Mouse (Mus musculus): ENCODE results near the gene Ralb. TPM values are rescaled to one million over a fixed set of nuclear protein-coding genes. Genes with fewer than 3 reads are reported as not detected.

Ralb gene
- polyA plus RNA-seq, 1 experiment from 2014 or later = 154 TPM

DNA sequence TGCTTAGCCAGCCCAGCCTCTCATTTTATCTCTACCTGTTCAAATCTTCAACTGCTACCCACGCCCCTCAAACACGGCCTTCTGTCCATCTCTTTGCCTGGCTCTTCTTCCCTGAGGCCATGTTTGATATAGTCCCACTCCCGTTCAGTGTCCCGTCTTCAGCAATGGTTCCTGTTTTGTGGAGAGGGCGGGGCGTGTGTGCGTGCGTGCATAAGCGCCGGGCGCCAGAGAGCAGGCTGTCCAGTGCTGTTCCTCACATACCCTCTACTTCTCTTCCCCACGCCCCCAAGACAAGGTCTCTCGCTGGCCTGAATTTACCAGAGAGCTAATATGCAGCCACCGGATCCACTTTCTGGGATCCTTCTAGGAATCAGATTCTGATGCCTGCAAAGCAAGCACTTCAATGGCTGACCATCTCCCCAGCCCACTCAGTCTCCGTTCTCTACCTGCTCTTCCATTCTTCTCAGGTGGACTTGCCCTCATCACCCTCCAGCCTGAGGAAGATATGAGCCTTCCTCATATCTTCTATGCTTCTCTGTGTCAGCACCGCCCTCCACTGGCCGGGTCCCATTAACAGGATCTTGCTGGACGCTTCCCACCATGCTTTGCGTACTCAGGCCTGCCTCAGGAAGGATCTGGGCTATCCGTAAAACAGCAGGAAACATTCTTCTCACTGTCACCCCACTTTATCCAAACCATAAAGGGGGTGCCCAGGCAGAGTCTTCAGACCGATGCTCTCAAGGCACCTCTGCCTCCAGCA is 60.8 kb downstream of the Ralb start:
- Histone ChIP-seq H3K4me1 (peaks cover 12% of the 10 kb centered on the region), H3K9me3 (no peaks in the 10 kb centered on the region), H3K27ac (replicated peaks) (no peak overlapping the region), H3K27me3 (replicated peaks) (no peaks in the 10 kb centered on the region; the same call in 1 of the 2 replicates), H3K9ac (no peak overlapping the region), H3K4me2 (no peak overlapping the region), H3K36me3 (no peaks in the 10 kb centered on the region), H3K4me3 (no peak overlapping the region)
- no peak for ATAC-seq (ENCODE audit: extremely low read depth, insufficient number of reproducible peaks, low FRiP score, low TSS enrichment)
- WGBS = 82% methylated on average over 21 of the region's 21 CpGs

DNA sequence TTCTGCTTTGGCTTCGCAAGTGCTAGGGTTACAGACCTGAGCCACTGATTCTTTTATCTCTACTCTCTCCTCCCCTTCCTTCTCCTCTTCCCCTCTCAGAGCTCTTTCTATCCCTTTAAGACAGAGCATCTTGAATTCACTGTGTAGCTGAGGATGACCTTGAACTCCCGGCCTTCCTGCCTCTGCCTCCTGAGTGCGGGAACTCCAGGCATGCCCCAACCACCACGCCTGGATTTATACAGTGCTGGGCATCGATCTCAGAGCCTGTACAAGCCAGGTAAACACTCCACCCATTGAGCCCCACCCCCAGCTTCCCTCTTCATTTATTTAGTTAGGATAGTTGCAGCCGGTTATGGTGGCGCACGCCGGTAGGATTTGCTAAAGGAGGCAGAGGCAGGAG is 61.7 kb downstream of the Ralb start:
- Histone ChIP-seq H3K27me3 (replicated peaks) (no peaks in the 10 kb centered on the region; the same call in 1 of the 2 replicates), H3K4me1 (peaks cover 12% of the 10 kb centered on the region), H3K4me2 (no peak overlapping the region), H3K4me3 (no peak overlapping the region), H3K9me3 (no peaks in the 10 kb centered on the region), H3K9ac (no peak overlapping the region), H3K36me3 (no peaks in the 10 kb centered on the region), H3K27ac (replicated peaks) (no peak overlapping the region)
- 81% methylated on average over 9 of the region's 9 CpGs for WGBS
- no peak for ATAC-seq (ENCODE audit: extremely low read depth, insufficient number of reproducible peaks, low FRiP score, low TSS enrichment)

DNA sequence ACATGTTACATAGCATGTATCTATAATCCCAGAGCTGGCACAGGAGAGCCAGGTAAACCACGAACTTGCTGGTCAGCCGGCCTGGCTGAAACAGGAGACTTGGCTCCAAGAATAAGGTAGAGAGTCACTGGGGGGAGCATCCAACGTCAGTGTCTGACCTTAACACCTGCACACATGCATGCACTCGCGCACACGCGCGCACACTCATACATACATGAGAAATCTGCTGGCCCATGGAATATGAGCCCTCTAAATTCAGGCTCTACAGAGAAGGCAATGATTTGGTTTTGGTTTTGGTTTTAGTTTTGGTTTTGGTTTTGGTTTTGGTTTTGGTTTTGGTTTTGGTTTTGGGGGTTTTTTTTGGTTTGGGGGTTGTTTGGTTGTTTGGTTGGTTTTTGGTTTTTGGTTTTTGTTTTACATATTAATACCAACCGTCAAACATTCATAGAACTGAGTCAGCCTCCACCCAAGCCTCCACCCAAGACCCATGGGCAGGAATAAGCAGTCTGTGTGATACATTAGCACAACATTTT is 66.4 kb downstream of the Ralb start:
- H3K9ac ChIP-seq = no peak overlapping the region
- H3K36me3 ChIP-seq = no peaks in the 10 kb centered on the region
- H3K4me1 ChIP-seq = no peaks in the 10 kb centered on the region
- H3K4me2 ChIP-seq = no peak overlapping the region
- H3K27ac ChIP-seq (replicated peaks) = no peak overlapping the region
- 84% methylated on average over 9 of the region's 9 CpGs for WGBS
- H3K4me3 ChIP-seq = no peak overlapping the region
- H3K9me3 ChIP-seq = no peaks in the 10 kb centered on the region
- H3K27me3 ChIP-seq (replicated peaks) = no peaks in the 10 kb centered on the region
- no peak for ATAC-seq (ENCODE audit: extremely low read depth, insufficient number of reproducible peaks, low FRiP score, low TSS enrichment)

DNA sequence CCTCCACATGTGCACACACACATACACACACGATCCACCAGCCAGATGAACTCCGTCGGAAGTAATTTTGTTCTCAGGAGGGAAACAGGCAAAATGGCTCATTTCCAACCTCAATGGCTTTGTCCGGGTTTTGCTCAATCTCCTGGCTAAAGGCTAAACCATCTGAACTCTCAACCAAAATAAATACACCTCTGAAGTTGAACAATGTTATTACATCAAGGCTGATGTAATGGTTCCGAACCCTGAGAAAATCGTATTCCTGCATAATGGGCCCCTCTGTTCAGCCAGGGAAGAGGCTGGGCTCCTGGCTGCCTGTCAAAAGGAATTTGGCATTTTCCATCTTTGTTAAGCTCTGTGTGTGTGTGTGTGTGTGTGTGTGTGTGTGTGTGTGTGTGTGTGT is 67.2 kb downstream of the Ralb start:
- ATAC-seq (ENCODE audit: extremely low read depth, insufficient number of reproducible peaks, low FRiP score, low TSS enrichment) = no peak
- Histone ChIP-seq H3K4me2 (no peak overlapping the region), H3K9me3 (no peaks in the 10 kb centered on the region), H3K27me3 (replicated peaks) (no peaks in the 10 kb centered on the region), H3K27ac (replicated peaks) (no peak overlapping the region), H3K36me3 (no peaks in the 10 kb centered on the region), H3K4me3 (no peak overlapping the region), H3K4me1 (no peaks in the 10 kb centered on the region), H3K9ac (no peak overlapping the region)
- WGBS = 75% methylated on average over 6 of the region's 6 CpGs

DNA sequence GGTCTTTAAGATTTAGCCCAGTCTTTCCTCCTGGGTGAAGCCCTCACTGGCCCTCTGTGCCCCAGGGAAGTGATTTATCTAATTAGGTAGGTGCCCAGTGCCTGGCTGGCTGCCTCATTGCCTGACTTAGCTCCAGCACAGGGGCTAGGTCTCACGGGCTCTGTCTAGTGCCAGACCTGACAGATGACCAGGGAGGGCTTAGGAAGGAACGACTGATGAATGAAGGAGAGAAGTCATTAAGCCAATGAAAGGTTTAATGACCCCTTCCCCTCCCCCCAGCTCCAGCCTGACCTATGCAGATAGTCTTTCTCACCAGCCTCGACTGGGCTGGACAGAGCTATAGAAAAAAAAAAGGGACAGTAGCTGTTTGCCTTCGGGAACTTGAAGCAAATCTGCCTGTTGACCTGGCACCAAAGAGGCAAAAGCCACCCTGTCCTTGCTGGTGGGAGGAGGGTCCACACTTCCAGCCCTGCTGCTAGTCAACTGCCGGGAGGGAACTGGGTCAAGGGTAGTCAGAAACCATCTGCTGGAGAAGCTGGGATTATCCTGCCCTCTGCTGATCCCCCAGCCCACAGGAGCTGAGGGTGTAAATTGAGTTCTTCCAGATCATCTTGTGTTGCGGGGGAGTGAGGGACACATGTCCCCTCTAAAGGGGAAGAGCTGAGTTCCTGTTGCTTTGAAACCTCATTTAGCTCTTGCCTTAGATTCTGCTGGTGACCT is 80.3 kb downstream of the Ralb start:
- no peak for ATAC-seq (ENCODE audit: extremely low read depth, insufficient number of reproducible peaks, low FRiP score, low TSS enrichment)
- H3K9ac ChIP-seq = no peak overlapping the region
- H3K4me1 ChIP-seq = peaks cover 23% of the 10 kb centered on the region
- 17% methylated on average over 6 of the region's 6 CpGs for WGBS
- H3K4me3 ChIP-seq = no peak overlapping the region
- H3K9me3 ChIP-seq = no peaks in the 10 kb centered on the region
- no peak overlapping the region for H3K4me2 ChIP-seq
- no peaks in the 10 kb centered on the region for H3K36me3 ChIP-seq
- no peak overlapping the region for H3K27ac ChIP-seq (replicated peaks)
- peaks cover 67% of the 10 kb centered on the region for H3K27me3 ChIP-seq (replicated peaks)

DNA sequence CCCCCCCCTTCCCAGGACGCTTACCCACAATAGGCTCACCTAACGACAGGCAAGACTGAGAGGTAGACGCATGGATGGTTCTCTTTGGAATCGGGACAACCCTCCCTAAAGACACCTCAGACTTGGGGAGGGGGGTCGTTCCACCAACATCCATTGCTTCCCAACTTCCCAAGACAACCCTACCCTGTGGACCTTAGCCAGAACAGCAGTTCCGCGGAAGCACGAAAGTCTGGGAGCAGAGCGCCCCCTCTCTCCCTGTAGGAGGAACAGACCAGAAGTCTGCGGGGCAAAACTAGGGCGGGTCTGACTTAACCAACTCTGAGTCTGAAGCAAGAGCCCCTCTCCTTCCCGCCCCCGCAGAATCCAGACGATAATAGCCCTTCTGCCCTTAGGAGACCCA is 81.1 kb downstream of the Ralb start:
- no peak overlapping the region for H3K27ac ChIP-seq (replicated peaks)
- ATAC-seq (ENCODE audit: extremely low read depth, insufficient number of reproducible peaks, low FRiP score, low TSS enrichment) = no peak
- no peaks in the 10 kb centered on the region for H3K36me3 ChIP-seq
- H3K9ac ChIP-seq = no peak overlapping the region
- 4% methylated on average over 14 of the region's 14 CpGs for WGBS
- peaks cover 75% of the 10 kb centered on the region for H3K27me3 ChIP-seq (replicated peaks)
- no peak overlapping the region for H3K4me3 ChIP-seq
- H3K9me3 ChIP-seq = no peaks in the 10 kb centered on the region
- H3K4me1 ChIP-seq = peaks cover 26% of the 10 kb centered on the region
- H3K4me2 ChIP-seq = no peak overlapping the region

DNA sequence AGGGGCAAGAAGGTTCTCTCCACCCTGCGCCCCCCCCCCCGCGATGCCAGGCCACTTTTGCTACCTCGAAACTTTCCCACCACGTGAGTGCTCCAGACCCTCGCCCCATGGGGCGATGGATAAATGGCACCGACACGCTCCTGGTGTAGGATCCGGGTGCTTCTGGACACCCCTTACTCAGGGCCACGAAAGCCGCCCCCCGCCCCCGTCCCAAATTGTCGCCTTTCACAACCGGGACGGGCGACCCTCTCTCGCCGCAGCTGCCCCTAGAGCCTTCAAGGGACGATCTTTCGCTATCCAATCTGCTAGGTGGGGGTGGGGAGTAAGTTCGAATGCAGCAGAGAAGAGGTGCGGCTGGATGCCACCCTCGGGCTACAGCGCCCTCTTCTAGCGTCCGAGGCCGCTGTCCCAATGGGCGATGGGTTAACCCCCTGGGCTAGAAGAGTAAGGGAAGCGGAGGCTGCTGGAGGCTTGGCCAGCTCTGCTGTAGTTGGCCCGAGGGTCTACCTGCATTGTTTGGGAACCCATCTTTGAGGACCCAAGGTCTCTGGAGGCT is 82.1 kb downstream of the Ralb start:
- Histone ChIP-seq H3K27ac (replicated peaks) (no peak overlapping the region), H3K4me1 (peaks cover 26% of the 10 kb centered on the region), H3K4me3 (peak overlapping the region; percentile 75), H3K9ac (peak overlapping the region; percentile 84), H3K36me3 (no peaks in the 10 kb centered on the region), H3K4me2 (peak overlapping the region; percentile 100), H3K9me3 (no peaks in the 10 kb centered on the region), H3K27me3 (replicated peaks) (peaks cover 85% of the 10 kb centered on the region)
- no peak for ATAC-seq (ENCODE audit: extremely low read depth, insufficient number of reproducible peaks, low FRiP score, low TSS enrichment)
- WGBS = under 1% methylated on average over 32 of the region's 32 CpGs

DNA sequence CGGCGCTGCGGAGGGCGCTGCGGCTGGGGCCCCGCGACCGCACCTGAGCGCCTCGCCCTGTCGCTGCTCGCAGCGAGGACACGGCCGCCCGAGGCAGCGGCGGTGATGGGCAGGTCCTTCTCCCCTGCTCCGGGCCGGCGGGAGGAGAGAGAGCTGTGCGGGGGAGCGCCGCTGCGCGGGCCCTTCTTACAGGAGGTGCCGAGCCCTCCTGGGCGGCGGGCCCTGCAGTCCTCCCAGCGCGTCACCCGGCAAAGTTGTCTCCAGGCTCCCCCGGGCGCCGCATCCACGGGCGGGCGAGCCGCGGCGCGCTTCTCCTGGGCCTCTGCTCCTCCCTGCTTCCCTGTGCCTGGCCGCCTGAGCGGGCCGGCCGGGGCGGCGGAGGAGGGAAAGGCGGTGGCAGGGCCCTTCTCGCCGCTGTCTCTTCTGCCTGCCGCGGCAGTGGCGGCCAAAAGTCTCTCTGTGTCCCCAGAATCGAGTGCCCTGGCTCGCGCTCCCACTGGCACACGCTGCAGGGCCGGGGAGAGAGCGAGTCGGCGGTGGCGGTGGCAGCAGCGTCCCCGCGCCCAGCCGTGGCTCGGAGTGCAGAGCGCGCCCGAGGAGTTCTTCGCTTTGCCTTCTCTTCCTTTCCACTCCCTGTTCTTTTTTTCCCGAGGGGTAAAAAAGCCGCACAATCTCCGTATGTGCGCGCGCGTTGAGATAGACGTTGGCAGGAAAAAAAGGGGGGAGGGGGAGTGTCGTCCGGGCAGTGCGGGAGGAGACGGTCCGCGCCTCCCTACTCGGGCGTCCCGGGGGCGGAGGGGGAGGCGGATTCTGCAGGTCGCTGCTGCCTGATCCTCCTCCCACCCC is 82.8 kb downstream of the Ralb start, which contains the start of gene Inhbb:
Gene Inhbb, minus strand, starts transcription at position 673 of the 846 bp plus-strand sequence.
- H3K9ac ChIP-seq = peak within 1 kb of the TSS; percentile 84
- no peak for ATAC-seq (ENCODE audit: extremely low read depth, insufficient number of reproducible peaks, low FRiP score, low TSS enrichment)
- H3K27me3 ChIP-seq (replicated peaks) = peaks cover 92% of the 10 kb centered on the region
- no peaks in the 10 kb centered on the region for H3K36me3 ChIP-seq
- H3K4me1 ChIP-seq = peaks cover 26% of the 10 kb centered on the region
- no peaks in the 10 kb centered on the region for H3K9me3 ChIP-seq
- H3K4me3 ChIP-seq = peak within 1 kb of the TSS; percentile 75
- no peak within 1 kb of the TSS for H3K27ac ChIP-seq (replicated peaks)
- H3K4me2 ChIP-seq = peak within 1 kb of the TSS; percentile 100
- WGBS = under 1% methylated on average over 82 of the region's 92 CpGs

DNA sequence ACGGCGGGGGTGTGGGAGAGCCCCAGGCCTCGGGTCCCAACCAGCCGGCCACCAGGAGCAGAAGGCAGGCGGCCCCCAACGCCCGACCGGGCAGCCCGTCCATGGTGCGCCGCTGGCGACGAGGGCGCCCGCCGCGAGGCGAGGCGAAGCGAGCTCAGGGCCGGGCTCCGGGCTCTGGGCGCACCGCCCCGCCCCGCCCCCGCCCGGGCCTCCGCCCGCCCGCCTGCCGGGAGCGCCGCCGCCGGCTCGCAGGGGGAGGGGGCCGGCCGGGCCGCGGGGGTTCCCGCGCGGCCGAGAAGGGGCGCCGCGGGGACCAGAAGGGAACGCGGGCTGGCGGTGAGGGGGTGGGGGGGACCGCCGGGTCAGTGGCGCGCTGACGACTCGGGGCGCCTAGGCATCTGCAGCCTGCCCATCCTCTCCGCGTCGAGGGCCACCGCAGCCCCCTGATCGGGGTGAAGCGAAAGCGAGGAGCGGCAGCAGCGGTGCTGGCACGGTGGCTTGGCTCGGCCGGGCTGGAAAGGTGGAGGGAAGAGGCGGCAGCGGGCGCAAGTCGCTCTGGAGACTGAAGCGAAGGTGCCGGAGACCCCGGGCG is 83.5 kb downstream of the Ralb start:
- peak overlapping the region; percentile 75 for H3K4me3 ChIP-seq
- H3K27ac ChIP-seq (replicated peaks) = no peak overlapping the region
- peaks cover 99% of the 10 kb centered on the region for H3K27me3 ChIP-seq (replicated peaks)
- under 1% methylated on average over 59 of the region's 78 CpGs for WGBS
- peak overlapping the region; percentile 84 for H3K9ac ChIP-seq
- peaks cover 26% of the 10 kb centered on the region for H3K4me1 ChIP-seq
- H3K9me3 ChIP-seq = no peaks in the 10 kb centered on the region
- H3K36me3 ChIP-seq = no peaks in the 10 kb centered on the region
- peak overlapping the region; percentile 100 for H3K4me2 ChIP-seq
- no peak for ATAC-seq (ENCODE audit: extremely low read depth, insufficient number of reproducible peaks, low FRiP score, low TSS enrichment)

Measured in heart, embryonic 13.5 days (tissue).